22 mouse cellular contexts compared by ENCODE assay signal in genomic region chr3:80567514-80567913, GRCm38 (mm10).
A peak's percentile ranks its signal among the peaks of the same experiment; 100 is the strongest.
DNase-seq lines count a peak whose midpoint lies in the region; ATAC-seq and TF ChIP-seq lines count a peak whose summit lies in the region.
"Had no signal": no experiment of that assay in that cellular context is flagged by ENCODE, and none has a peak within 500 bp of the region (broad histone marks: within the 10 kb centered on the region; RNA-seq: fewer than 3 reads in every experiment).

No protein-coding gene starts in this region.

- no peak for TF ChIP-seq CTCF in layer of hippocampus, adult 2 months (conservative IDR thresholded peaks at IDR 0.05)

- DNase-seq in layer of hippocampus, adult 2 months (ENCODE audit: low spot score in 2 of 2), result no peak
- DNase-seq in layer of hippocampus, adult 11-12 months (ENCODE audit: low spot score), result no peak
- DNase-seq in NIH3T3 (ENCODE audit: low read depth), result peak; percentile 2
- peak; percentile 55 for DNase-seq in brain, adult 2 months (ENCODE audit: low read depth, low spot score)
- no peak for DNase-seq in adrenal gland, adult 8-10 months
- DNase-seq: adrenal gland, postnatal 10 days; adrenal gland, postnatal 36 days; cerebellum, adult 11-12 months; cerebellum, adult 9-10 months; cerebellum, postnatal 14 days; gastrocnemius, adult 2 months; gastrocnemius, postnatal 14 days; heart, adult 11 months; kidney, adult 2 months had no signal

- no peak overlapping the region for H3K27ac ChIP-seq in forebrain, embryonic 16.5 days (ENCODE audit: low read length)
- H3K27ac ChIP-seq in forebrain, embryonic 13.5 days, result no peak overlapping the region
- H3K27ac ChIP-seq in layer of hippocampus, adult 2 months, result peak overlapping the region; percentile 67
- H3K27ac ChIP-seq: gastrocnemius, adult 2 months; hindbrain, embryonic 12.5 days; hindbrain, embryonic 15.5 days had no signal

- H3K9ac ChIP-seq in forebrain, embryonic 16.5 days (replicated peaks; ENCODE audit: low read depth, low read length), result no peak overlapping the region
- no peak overlapping the region for H3K9ac ChIP-seq in forebrain, embryonic 13.5 days
- H3K9ac ChIP-seq: hindbrain, embryonic 12.5 days; hindbrain, embryonic 15.5 days had no signal

- no peaks in the 10 kb centered on the region for H3K27me3 ChIP-seq in forebrain, embryonic 16.5 days (replicated peaks; ENCODE audit: control insufficient read depth, insufficient read depth, low read length)
- no peaks in the 10 kb centered on the region for H3K27me3 ChIP-seq in forebrain, embryonic 13.5 days
- H3K27me3 ChIP-seq: hindbrain, embryonic 12.5 days; hindbrain, embryonic 15.5 days had no signal

- H3K4me2 ChIP-seq in forebrain, embryonic 16.5 days (ENCODE audit: low read length), result no peak overlapping the region
- no peak overlapping the region for H3K4me2 ChIP-seq in forebrain, embryonic 13.5 days
- H3K4me2 ChIP-seq: heart, embryonic 11.5 days; hindbrain, embryonic 12.5 days; hindbrain, embryonic 15.5 days had no signal

- H3K9me3 ChIP-seq in forebrain, embryonic 16.5 days (ENCODE audit: control insufficient read depth, low read length), result no peaks in the 10 kb centered on the region
- no peaks in the 10 kb centered on the region for H3K9me3 ChIP-seq in forebrain, embryonic 13.5 days (replicated peaks)
- H3K9me3 ChIP-seq: hindbrain, embryonic 12.5 days; hindbrain, embryonic 15.5 days had no signal

- peak; percentile 52; the same call in 1 of the 2 replicates for ATAC-seq in forebrain, embryonic 16.5 days
- no peak for ATAC-seq in forebrain, embryonic 13.5 days
- ATAC-seq: activated CD4-positive, CD25-positive, alpha-beta regulatory T cell, adult 4 months; CD4-positive, CD25-positive, alpha-beta regulatory T cell, adult 4 months; intestine, postnatal 0 days had no signal

- no peaks in the 10 kb centered on the region for H3K36me3 ChIP-seq in forebrain, embryonic 16.5 days (ENCODE audit: control insufficient read depth, insufficient read depth)
- H3K36me3 ChIP-seq in forebrain, embryonic 13.5 days (ENCODE audit: poor library complexity, severe bottlenecking), result no peaks in the 10 kb centered on the region
- H3K36me3 ChIP-seq: hindbrain, embryonic 12.5 days; hindbrain, embryonic 15.5 days had no signal

- H3K4me1 ChIP-seq in forebrain, embryonic 16.5 days (replicated peaks; ENCODE audit: control insufficient read depth, insufficient read depth, low read length), result 0 out of 2 replicates have a peak, but pooled peaks cover 2% of the 10 kb centered on the region
- H3K4me1 ChIP-seq in forebrain, embryonic 13.5 days, result 0 out of 2 replicates have a peak, but pooled peaks cover 3% of the 10 kb centered on the region
- H3K4me1 ChIP-seq: hindbrain, embryonic 12.5 days; hindbrain, embryonic 15.5 days had no signal

- H3K4me3 ChIP-seq in forebrain, embryonic 16.5 days (replicated peaks; ENCODE audit: low read length), result no peak overlapping the region
- H3K4me3 ChIP-seq in forebrain, embryonic 13.5 days, result no peak overlapping the region
- no peak overlapping the region for H3K4me3 ChIP-seq in layer of hippocampus, adult 2 months
- H3K4me3 ChIP-seq: gastrocnemius, adult 2 months; hindbrain, embryonic 12.5 days; hindbrain, embryonic 15.5 days had no signal

Comparison
In these comparisons a context has a peak if more than half of its experiments do, and no peak if none do; other contexts are left out.
1. DNase-seq: peak in NIH3T3 (single experiment) and brain, adult 2 months (single experiment); none in layer of hippocampus, adult 2 months (0 of 2), layer of hippocampus, adult 11-12 months (single experiment) and adrenal gland, adult 8-10 months (single experiment).